ENCODE assay signal across 16 mouse cellular contexts in the genomic region with DNA sequence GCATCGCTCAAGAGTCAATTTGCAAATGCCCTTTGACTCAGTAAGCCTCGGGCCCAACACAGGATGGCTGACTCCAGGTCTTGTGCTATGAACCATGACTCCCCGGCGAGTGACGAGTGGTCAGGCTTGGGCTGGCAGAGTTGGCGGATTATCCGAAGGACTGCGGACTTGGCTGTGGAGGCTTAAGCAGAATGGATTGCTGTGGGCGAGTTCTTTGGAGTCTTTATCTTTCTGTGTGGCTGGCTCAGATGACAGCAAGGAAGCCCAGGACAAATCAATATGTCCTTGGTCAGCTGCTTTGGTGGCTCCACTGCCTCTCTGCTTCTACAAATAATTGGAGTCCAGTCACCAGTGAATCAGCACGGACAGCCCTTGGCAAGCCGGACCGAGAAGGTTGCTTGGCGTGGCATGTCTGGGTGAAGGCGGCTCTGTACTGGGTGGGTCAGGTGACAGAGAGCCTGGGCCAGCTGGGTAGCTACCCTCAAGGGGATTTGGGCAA. TPM values are rescaled to one million over a fixed set of nuclear protein-coding genes. Genes with fewer than 3 reads are reported as not detected.
DNase-seq lines count a peak whose midpoint lies in the region; ATAC-seq and TF ChIP-seq lines count a peak whose summit lies in the region.
"Had no signal": no experiment of that assay in that cellular context is flagged by ENCODE, and none has a peak within 500 bp of the region (broad histone marks: within the 10 kb centered on the region; RNA-seq: fewer than 3 reads in every experiment).

No protein-coding gene starts in this region.

- H3ac ChIP-seq in C2C12 (ENCODE audit: control insufficient read depth, insufficient read length, low read depth), result peak overlapping the region; percentile 25

- no peaks in the 10 kb centered on the region for H3K9me3 ChIP-seq in heart, embryonic 12.5 days (replicated peaks)
- no peaks in the 10 kb centered on the region for H3K9me3 ChIP-seq in forebrain, embryonic 14.5 days (replicated peaks; ENCODE audit: control insufficient read depth, low read length)

- intact Hi-C loops in heart, postnatal 10 days (cut with DNase I), result no loop called here

- no peak for ATAC-seq in heart, embryonic 12.5 days (ENCODE audit: insufficient number of reproducible peaks, low FRiP score)
- ATAC-seq in forebrain, embryonic 14.5 days, result no peak
- ATAC-seq: CD4-positive, CD25-positive, alpha-beta regulatory T cell, adult 4 months; midbrain, embryonic 16.5 days had no signal

- WGBS in heart, embryonic 12.5 days, result 82% methylated on average over 14 of the region's 14 CpGs
- 72% methylated on average over 14 of the region's 14 CpGs for WGBS in forebrain, embryonic 14.5 days

- no peak overlapping the region for H3K9ac ChIP-seq in heart, embryonic 12.5 days
- H3K9ac ChIP-seq in forebrain, embryonic 14.5 days (ENCODE audit: low read length), result no peak overlapping the region

- no peaks in the 10 kb centered on the region for H3K27me3 ChIP-seq in heart, embryonic 12.5 days (replicated peaks)
- H3K27me3 ChIP-seq in C2C12 (ENCODE audit: control insufficient read depth, insufficient read depth, insufficient read length), result no peaks in the 10 kb centered on the region
- H3K27me3 ChIP-seq in forebrain, embryonic 14.5 days (replicated peaks; ENCODE audit: control insufficient read depth, insufficient read depth, low read length), result no peaks in the 10 kb centered on the region

- H3K4me2 ChIP-seq in heart, embryonic 12.5 days, result no peak overlapping the region
- H3K4me2 ChIP-seq in forebrain, embryonic 14.5 days (ENCODE audit: low read length), result no peak overlapping the region
- H3K4me2 ChIP-seq: heart, embryonic 11.5 days had no signal

- H3K4me1 ChIP-seq in heart, embryonic 12.5 days (replicated peaks), result no peaks in the 10 kb centered on the region
- H3K4me1 ChIP-seq in forebrain, embryonic 14.5 days (ENCODE audit: control insufficient read depth, insufficient read depth, low read length), result no peaks in the 10 kb centered on the region

- no peak for TF ChIP-seq CTCF in C2C12 (IDR thresholded peaks at IDR 0.05; ENCODE audit: control insufficient read depth, insufficient read depth, insufficient read length)

- no peaks in the 10 kb centered on the region for H3K36me3 ChIP-seq in heart, embryonic 12.5 days
- no peaks in the 10 kb centered on the region for H3K36me3 ChIP-seq in C2C12 (ENCODE audit: control insufficient read depth, insufficient read depth)
- H3K36me3 ChIP-seq in forebrain, embryonic 14.5 days (ENCODE audit: control insufficient read depth, insufficient read depth, low read length), result no peaks in the 10 kb centered on the region

- H3K27ac ChIP-seq in heart, embryonic 12.5 days (ENCODE audit: poor library complexity, severe bottlenecking), result no peak overlapping the region
- H3K27ac ChIP-seq in forebrain, embryonic 14.5 days (ENCODE audit: low read depth, low read length), result no peak overlapping the region

- no peaks in the 10 kb centered on the region for H3K79me3 ChIP-seq in C2C12 (ENCODE audit: low read depth)

- peak; percentile 95 for DNase-seq in heart, adult 11 months
- DNase-seq in adrenal gland, postnatal 25 days, result peak; percentile 65
- DNase-seq in kidney, postnatal 10 days, result peak; percentile 63
- no peak for DNase-seq in forebrain, embryonic 14.5 days (ENCODE audit: low spot score)
- no peak for DNase-seq in heart, postnatal 10 days
- no peak for DNase-seq in cerebellum, adult 18-20 months
- DNase-seq: cerebellum, adult 11-12 months; right cerebral cortex, adult 18-20 months; thymus, postnatal 14 days had no signal

- no peak overlapping the region for H3K4me3 ChIP-seq in heart, embryonic 12.5 days
- no peak overlapping the region for H3K4me3 ChIP-seq in C2C12 (ENCODE audit: insufficient read depth, poor library complexity, severe bottlenecking)
- no peak overlapping the region for H3K4me3 ChIP-seq in forebrain, embryonic 14.5 days (ENCODE audit: low read depth, low read length)
- H3K4me3 ChIP-seq: erythroblast, embryonic 14.5 days had no signal

- no peaks in the 10 kb centered on the region for H3K79me2 ChIP-seq in C2C12 (ENCODE audit: control insufficient read depth, insufficient read depth)

TF ChIP-seq in C2C12, 6 proteins besides CTCF, POLR2A, EP300 and RAD21:
- TF ChIP-seq CEBPB (IDR thresholded peaks at IDR 0.05; ENCODE audit: low read depth), result no peak
- peak; percentile 4 for TF ChIP-seq MYOD1 (IDR thresholded peaks at IDR 0.05; ENCODE audit: control insufficient read depth, insufficient read length, low read depth)
- peak; percentile 50 for TF ChIP-seq USF1 (IDR thresholded peaks at IDR 0.05; ENCODE audit: low read depth)

RNA-seq across cellular contexts. Expression of gene Fam102a, which starts 7.6 kb away (rescaled TPM):
- 7.9 and 9.0 TPM in 2 replicates for polyA plus RNA-seq in heart, embryonic 12.5 days (2016; fragmentation: Nextera tagmentation; extraction: Ambion mirVana)
- 2.4 TPM for polyA plus RNA-seq in C2C12 (2012; fragmentation: generic; extraction: Trizol)
- 32.3 and 35.5 TPM in 2 replicates for total RNA-seq in adrenal gland, postnatal 25 days (2021)
- 4.4 and 5.2 TPM in 2 replicates for polyA plus RNA-seq in forebrain, embryonic 14.5 days (2014; fragmentation: Nextera tagmentation; extraction: Ambion mirVana)
- 10 to 100 TPM in 1 of 2 experiments, 1 to 10 TPM in 1; 9.7 to 13.0 TPM for total RNA-seq in heart, postnatal 10 days (2021)

RNA-seq across cellular contexts. Expression of gene Dpm2, which starts 43.1 kb away (rescaled TPM):
- 68.0 and 71.5 TPM in 2 replicates for polyA plus RNA-seq in heart, embryonic 12.5 days (2016; fragmentation: Nextera tagmentation; extraction: Ambion mirVana)
- polyA plus RNA-seq in C2C12 (2012; fragmentation: generic; extraction: Trizol), result 73.7 TPM
- 63.7 and 66.8 TPM in 2 replicates for total RNA-seq in adrenal gland, postnatal 25 days (2021)
- 143 and 152 TPM in 2 replicates for polyA plus RNA-seq in forebrain, embryonic 14.5 days (2014; fragmentation: Nextera tagmentation; extraction: Ambion mirVana)
- 10 to 100 TPM; 31.2 to 32.6 TPM for total RNA-seq in heart, postnatal 10 days (2021)

RNA-seq across cellular contexts. Expression of gene Pip5kl1, which starts 47.1 kb away (rescaled TPM):
- 0.23 and 0.33 TPM in 2 replicates for polyA plus RNA-seq in heart, embryonic 12.5 days (2016; fragmentation: Nextera tagmentation; extraction: Ambion mirVana)
- 0.05 TPM for polyA plus RNA-seq in C2C12 (2012; fragmentation: generic; extraction: Trizol)
- total RNA-seq in adrenal gland, postnatal 25 days (2021), result not detected in 2 replicates
- polyA plus RNA-seq in forebrain, embryonic 14.5 days (2014; fragmentation: Nextera tagmentation; extraction: Ambion mirVana), result 4.7 TPM in 2 replicates
- total RNA-seq in heart, postnatal 10 days (2021), result not detected
- total RNA-seq: adrenal gland, adult 18-20 months had no signal
- polyA plus RNA-seq: CD4-positive, CD25-positive, alpha-beta regulatory T cell, adult 4 months; erythroblast, embryonic 14.5 days had no signal

RNA-seq across cellular contexts. Expression of gene 9430097D07Rik, which starts 48.0 kb away (rescaled TPM):
- polyA plus RNA-seq in heart, embryonic 12.5 days (2016; fragmentation: Nextera tagmentation; extraction: Ambion mirVana), result 0.18 and 0.24 TPM in 2 replicates
- polyA plus RNA-seq in C2C12 (2012; fragmentation: generic; extraction: Trizol), result 0.04 TPM
- total RNA-seq in adrenal gland, postnatal 25 days (2021), result not detected in 2 replicates
- polyA plus RNA-seq in forebrain, embryonic 14.5 days (2014; fragmentation: Nextera tagmentation; extraction: Ambion mirVana), result 0.30 and 0.61 TPM in 2 replicates
- not detected for total RNA-seq in heart, postnatal 10 days (2021)
- total RNA-seq: adrenal gland, adult 18-20 months had no signal
- polyA plus RNA-seq: CD4-positive, CD25-positive, alpha-beta regulatory T cell, adult 4 months; erythroblast, embryonic 14.5 days had no signal

RNA-seq across cellular contexts. Expression of gene St6galnac4, which starts 59.4 kb away (rescaled TPM):
- polyA plus RNA-seq in heart, embryonic 12.5 days (2016; fragmentation: Nextera tagmentation; extraction: Ambion mirVana), result 45.6 and 47.2 TPM in 2 replicates
- 82.3 TPM for polyA plus RNA-seq in C2C12 (2012; fragmentation: generic; extraction: Trizol)
- total RNA-seq in adrenal gland, postnatal 25 days (2021), result 8.8 and 9.4 TPM in 2 replicates
- 18.7 and 21.4 TPM in 2 replicates for polyA plus RNA-seq in forebrain, embryonic 14.5 days (2014; fragmentation: Nextera tagmentation; extraction: Ambion mirVana)
- 10 to 100 TPM; 29.3 to 31.8 TPM for total RNA-seq in heart, postnatal 10 days (2021)

Comparison
In these comparisons a context has a peak if more than half of its experiments do, and no peak if none do; other contexts are left out.
1. DNase-seq: peak in heart, adult 11 months (single experiment), adrenal gland, postnatal 25 days (single experiment) and kidney, postnatal 10 days (single experiment); none in forebrain, embryonic 14.5 days (single experiment), heart, postnatal 10 days (0 of 2) and cerebellum, adult 18-20 months (0 of 2).